Mouse (Mus musculus) CH12F3 (cell line): ENCODE measurements around the gene Cnr2.
"Not testable (repeated sequence)": the region's sequence is repeated elsewhere in the genome, so short reads cannot be mapped to it uniquely, and the experiment has no call there.

Experiments used
- in situ Hi-C: fragments of 300-500 bp; cut with MboI; formaldehyde crosslinking; loops from 2 replicates; pipeline ENCODE4 v1.14.3; 2020; ENCODE audit warnings: low sequenced_read_pairs

Cnr2 gene

GRCm38 (mm10) chr4:135929405-135929804 lies 34.2 kb downstream of the Cnr2 start:
- in situ Hi-C loops: no loop called here

DNA sequence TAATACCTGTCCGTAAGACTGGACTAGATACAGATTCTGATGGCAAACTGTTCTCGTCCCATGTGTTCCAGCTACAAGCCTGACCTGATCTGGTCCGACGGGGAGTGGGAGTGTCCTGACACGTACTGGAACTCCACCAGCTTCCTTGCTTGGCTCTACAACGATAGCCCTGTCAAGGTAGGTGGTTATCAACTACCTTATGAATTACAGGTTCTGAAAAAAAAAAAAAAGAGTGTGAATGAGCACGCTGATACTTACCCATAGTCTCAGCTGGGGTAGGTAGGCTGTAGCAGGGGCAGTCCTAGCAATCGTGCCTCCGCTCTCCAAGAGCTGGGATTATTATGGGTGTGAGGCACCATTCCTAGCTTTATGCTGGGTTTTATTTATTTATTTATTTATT lies 34.6 kb downstream of the Cnr2 start:
- in situ Hi-C loops: loop anchor here (10.0 kb wide), 1 partner anchor 125 kb away; no protein-coding TSS in a partner anchor

DNA sequence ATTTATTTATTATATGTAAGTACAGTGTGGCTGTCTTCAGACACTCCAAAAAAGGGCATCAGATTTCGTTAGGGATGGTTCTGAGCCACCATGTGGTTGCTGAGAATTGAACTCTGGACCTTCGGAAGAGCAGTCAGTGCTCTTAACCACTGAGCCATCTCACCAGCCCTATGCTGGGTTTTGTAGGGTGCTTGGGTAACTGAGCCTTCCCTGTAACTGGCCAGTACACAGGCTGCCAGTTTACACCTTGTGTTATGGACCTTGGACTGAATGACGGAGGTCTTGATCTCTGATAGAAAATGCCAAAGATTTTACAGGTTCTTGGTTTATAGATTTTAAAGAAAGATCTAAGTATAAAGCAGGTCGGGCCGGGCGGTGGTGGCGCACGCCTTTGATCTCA lies 35.0 kb downstream of the Cnr2 start:
- in situ Hi-C loops: loop anchor here (10.0 kb wide), 1 partner anchor 125 kb away; no protein-coding TSS in a partner anchor

DNA sequence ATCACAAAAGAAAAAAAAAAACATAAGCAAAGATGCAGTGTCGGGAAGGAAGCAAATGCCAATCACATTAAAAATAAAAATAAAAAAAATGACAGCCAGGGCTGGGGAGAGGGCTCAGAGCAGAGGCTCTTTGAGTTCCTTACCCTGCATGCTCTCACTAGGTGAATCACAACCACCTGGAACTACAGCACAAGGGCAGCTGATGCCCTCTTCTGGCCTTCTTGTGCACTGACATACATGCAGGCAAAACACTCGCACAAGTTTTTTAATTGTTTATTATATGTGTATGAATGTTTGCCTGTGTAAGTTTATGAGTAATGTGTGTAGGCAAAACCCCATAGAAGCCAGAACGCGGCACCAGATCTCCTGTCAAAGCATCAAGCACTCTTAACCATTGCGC lies 36.6 kb downstream of the Cnr2 start:
- in situ Hi-C loops: loop anchor here (10.0 kb wide), 1 partner anchor 127 kb away; no protein-coding TSS in a partner anchor

DNA sequence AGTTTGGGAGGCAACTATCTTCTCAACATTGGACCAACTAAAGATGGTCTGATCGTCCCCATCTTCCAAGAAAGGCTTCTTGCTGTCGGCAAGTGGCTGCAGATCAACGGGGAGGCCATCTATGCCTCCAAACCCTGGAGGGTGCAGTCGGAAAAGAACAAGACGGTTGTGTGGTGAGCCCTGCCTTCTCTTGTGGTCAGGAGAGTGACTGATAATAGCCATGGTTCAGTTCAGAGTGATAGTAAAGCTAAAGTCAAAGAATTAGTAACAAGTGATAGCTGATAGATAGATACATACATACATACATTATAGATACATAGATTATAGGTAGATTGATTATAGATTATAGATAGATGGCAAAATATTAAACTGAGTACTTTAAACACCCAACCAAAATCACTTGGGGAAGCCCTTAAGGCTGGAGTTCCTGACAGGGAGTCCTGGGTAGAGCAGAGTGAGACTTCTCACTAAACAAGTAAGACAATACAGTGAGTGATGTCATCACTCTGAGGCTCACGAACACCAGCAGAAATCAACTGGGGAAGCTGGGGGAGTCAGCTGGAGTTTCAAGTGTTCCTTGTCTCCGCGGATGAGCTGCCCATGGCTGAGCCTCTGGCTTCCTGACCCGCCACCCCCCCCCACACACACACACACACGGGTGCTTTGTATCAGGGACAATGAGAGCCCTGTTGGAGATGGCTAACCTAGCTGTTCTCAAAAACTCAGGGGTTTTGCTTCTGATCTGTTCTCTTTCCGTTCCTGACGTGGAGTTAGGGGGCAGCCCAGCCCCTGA lies 39.7 kb downstream of the Cnr2 start:
- in situ Hi-C loops: loop anchor here (10.0 kb wide), 1 partner anchor 130 kb away; no protein-coding TSS in a partner anchor

DNA sequence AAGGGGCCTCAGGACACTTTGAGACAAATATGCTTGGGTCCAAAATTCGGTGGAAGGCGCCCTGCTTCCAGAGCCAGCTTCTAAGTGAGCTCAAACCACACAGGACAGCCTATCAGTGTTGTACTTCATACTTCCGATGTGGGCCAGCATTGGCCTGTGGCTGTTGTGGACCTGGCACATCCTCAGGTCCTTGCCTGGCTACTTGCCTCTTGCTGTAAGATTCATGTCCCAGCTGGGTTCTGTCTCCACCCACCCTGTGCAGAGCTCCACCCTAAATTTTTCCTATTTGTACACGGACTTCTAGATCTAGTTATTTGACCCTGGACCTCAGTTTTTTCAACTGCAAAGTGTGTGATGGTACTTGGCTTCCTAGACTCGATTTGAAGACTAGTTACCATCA lies 40.3 kb downstream of the Cnr2 start:
- in situ Hi-C loops: loop anchor here (10.0 kb wide), 1 partner anchor 131 kb away; no protein-coding TSS in a partner anchor

- in situ Hi-C loops: loop anchor here (10.0 kb wide), 1 partner anchor 134 kb away; no protein-coding TSS in a partner anchor
Observed at GRCm38 (mm10) chr4:135938858-135939257, 43.7 kb downstream of the Cnr2 start.

GRCm38 (mm10) chr4:135941026-135941425 lies 45.8 kb downstream of the Cnr2 start:
- in situ Hi-C loops: not testable (repeated sequence)

DNA sequence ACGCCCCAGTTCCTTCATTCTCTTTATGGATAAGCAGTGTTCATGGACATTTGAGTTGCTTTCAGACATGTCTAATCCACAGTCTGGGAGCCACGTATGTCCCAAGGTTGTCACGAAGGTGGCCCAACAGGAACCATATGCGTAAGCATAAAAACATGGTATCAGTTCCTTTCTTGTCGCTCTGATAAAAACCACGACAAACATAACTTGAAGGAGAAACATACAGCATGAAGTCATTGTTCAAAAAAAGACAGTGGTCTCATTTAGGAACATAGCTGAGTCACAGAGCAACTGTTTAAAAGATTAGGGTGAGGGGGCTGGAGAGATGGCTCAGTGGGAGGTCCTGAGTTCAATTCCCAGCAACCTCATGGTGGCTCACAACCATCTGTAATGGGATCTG lies 47.0 kb downstream of the Cnr2 start:
- in situ Hi-C loops: no loop called here

- in situ Hi-C loops: no loop called here
Observed at GRCm38 (mm10) chr4:135943389-135943788, 48.2 kb downstream of the Cnr2 start.

DNA sequence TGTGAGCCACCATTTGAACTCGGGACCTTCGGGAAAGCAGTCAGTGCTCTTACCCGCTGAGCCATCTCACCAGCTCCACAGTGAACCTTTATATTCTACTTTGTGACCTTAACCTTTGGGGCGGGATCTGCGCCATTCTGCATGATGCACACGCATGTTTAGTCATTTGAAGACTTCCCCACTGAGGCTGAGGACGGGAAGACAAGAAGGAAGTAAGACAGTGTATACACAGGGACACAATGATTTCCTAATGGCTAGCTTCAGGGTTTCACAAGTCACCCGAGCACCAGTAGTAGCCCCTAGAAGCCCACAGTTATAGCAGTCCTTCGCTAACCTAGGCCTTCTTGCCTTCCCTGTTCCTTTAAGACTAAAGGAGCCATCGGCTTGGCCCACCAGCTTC lies 50.5 kb downstream of the Cnr2 start:
- in situ Hi-C loops: no loop called here

DNA sequence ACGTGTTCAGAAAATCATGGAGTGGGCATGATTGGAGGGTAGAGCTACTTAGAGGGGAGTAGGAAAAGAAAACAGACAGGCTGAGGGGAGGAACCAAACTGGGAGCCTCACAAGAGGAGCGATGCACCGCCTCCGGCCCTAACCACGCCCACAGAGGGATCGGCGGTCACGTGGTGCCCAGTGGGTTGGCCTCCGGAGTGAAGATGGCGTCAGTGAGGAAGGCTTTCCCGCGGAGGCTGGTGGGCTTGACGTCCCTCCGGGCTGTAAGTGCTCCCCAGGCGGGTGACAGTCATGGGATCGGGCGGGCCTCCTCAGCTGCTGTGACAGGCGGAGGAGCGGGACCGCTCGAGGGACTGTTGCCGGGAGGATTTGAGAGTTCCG lies 51.1 kb downstream of the Cnr2 start, which contains the start of gene Hmgcl:
TSS of gene Hmgcl (plus strand) at position 171 of the 381 bp plus-strand sequence.
- in situ Hi-C loops: no loop called here

GRCm38 (mm10) chr4:135946659-135947301 lies 51.6 kb downstream of the Cnr2 start:
- in situ Hi-C loops: no loop called here

- in situ Hi-C loops: no loop called here
Observed at GRCm38 (mm10) chr4:135948142-135948541, 52.9 kb downstream of the Cnr2 start.

DNA sequence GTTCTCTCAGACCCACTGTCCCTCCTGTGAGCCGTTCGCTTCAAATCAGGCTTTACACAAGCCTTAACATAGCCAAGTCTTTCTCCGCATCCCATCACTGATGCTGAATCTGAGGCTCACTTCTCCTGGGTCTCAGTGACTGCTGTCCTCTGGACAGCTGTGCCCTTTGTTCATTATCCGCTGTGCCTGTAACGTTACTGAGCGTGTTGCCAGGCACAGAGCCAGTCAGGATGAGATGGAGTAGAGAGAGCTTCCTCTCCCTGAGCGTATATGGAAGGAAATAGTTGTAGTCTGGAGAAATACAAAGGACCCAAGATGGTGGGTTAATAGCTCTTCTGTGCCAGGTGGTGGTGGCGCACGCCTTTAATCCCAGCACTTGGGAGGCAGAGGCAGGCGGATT lies 54.3 kb downstream of the Cnr2 start:
- in situ Hi-C loops: no loop called here

DNA sequence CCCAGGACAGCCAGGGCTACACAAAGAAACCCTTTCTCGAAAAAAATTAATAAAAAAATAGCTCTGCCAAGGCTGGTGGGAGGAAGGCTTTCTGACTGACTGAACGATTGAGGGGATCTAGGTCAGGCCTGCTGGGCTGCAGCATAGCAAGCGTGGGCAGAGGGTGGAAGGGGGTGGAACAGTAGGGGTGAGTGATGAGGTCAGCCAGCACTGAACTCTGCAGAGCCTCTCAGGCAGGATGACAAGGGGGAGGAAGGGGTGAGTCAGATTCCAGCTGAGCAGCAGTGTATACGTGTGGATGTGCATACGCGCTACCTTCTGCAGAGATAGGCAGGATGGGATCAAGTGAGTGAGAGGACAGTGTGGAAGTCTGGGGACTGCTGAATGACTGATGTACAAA lies 54.7 kb downstream of the Cnr2 start:
- in situ Hi-C loops: no loop called here

GRCm38 (mm10) chr4:135950365-135950764 lies 55.2 kb downstream of the Cnr2 start:
- in situ Hi-C loops: no loop called here

- in situ Hi-C loops: no loop called here
Observed at GRCm38 (mm10) chr4:135951505-135951904, 56.3 kb downstream of the Cnr2 start.

DNA sequence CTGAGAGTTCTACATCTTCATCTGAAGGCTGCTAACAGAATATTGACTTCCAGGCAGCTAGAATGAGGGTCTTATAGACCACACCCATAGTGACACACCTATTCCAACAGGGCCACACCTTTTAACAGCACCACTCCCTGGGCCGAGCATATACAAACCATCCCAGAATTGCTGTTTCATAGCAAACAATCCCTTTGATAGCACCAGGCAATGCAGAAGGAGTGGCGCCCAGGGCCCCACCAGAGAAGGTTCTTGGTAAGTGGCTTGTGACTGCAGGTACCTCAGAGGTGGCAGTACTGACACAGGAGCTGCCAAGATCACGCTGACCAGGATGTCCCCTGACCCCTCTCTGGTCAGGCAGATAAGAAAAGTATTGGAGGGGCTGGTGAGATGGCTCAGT lies 58.0 kb downstream of the Cnr2 start:
- in situ Hi-C loops: no loop called here

- in situ Hi-C loops: no loop called here
Observed at GRCm38 (mm10) chr4:135954241-135954640, 59.0 kb downstream of the Cnr2 start.

DNA sequence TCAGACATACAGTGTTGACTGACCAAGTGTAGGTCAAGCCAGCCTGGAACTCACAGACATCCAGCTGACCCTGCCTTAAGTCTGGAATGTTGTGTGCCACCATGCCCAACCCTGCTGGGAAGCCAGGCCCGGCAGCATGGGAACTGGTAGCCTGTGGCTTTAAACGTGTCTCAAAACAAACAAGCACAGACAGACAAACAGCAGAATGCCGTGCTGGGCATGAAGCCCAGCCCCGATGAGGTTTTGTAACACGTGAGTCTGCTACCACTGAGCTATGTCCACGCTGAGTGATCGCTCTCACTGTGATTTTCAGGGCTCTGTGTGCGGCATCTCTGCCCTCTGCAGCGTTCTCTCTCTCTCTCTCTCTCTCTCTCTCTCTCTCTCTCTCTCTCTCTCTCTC lies 60.7 kb downstream of the Cnr2 start:
- in situ Hi-C loops: no loop called here

DNA sequence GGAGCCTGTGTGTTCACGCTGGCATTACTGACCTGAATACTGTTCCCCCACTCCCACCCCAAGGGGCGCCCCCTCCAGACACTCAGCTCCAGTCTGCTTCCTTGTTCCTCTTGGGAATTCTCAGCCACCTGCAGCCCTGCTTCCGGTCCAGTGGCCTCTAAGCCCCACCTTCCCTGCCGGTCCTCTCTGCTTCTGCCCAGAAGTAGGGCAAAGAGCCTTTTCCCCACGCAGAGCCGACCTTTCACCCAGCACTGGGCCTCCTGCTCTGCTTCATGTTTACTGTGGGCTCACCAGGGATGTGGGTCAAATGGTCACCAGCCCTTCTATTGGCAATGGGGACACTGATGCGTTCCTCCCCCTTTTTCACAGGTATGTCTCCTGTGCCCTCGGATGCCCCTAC lies 63.2 kb downstream of the Cnr2 start:
- in situ Hi-C loops: no loop called here
